Mouse (Mus musculus): ENCODE results near the gene Cdk2ap2.
"Not testable (repeated sequence)": the region's sequence is repeated elsewhere in the genome, so short reads cannot be mapped to it uniquely, and the experiment has no call there.

The Cdk2ap2 gene

GRCm38 (mm10) chr19:4068242-4068641 lies 28.7 kb upstream of the Cdk2ap2 start:
- not testable (repeated sequence) for DNase-seq (ENCODE audit: low spot score)

DNA sequence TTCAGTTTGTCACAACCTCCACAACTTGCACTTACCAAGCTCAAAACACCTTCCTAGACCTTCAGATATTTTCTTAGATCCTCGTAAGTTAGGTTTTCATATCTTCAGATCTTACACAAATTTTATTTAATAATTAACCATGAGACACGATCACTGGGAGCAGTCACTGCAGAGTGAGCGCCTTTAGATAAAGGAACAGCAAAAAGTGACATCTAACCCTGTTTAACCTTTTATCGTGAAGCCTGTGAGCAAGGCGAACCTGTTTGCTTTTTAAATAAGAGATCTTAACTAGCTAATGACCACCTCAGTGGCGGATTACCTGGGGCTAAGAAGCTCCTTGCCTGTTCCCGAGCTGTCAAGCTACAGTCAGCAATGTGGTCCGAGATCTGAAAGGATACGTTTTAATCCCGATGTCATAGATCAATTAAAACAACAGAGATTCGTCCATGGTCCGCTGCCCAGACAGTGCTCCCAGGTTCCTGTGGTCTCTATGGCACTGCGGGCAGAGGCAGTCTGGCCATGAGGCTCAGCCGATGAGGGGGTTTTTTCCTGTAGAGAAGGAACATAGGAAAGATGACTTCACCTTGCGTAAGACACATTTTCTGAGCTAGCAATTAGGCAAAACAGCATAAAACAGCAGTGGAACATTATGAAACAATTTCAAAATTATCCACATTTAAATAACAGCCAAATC lies 28.1 kb upstream of the Cdk2ap2 start:
- no peak for DNase-seq (ENCODE audit: low spot score)

DNA sequence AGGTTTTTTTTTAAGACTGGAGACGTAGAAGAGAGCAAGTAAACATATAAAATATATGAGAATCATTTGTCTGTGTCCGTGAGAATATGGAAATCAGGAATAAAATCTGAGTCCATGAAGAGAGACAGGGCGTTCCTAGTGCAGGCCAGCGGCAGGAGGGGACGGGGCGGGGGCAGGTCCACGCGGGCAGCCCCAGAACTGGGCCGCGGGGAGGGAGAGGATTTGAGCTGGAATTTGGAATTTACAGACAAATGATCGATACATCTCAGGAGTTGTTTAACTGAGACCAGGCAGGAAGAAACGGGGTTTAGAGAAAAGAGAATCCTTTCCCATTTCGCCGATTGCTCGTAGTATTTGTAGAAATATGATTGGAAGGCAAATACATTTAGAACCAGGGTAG lies 26.7 kb upstream of the Cdk2ap2 start:
- DNase-seq (ENCODE audit: low spot score): no peak

DNA sequence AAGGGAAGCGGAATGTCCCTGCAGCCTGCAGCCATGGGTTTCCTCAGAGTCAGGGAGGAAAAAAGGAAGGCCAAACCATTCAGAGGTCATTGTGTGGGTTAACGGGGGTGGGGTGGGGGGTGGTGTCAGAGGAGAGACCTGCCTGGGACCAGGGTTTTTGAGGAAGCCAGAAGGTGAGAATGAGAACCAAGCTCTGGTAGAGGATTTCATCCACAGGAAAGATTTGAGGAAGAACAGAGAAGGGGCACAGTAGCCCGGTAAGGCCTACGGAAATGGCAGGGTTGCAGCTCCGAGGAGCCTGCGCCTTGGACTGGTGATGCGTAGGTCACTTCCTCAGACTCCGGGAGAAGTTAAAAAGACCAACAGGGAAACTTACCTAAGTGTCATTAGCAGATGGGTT lies 26.2 kb upstream of the Cdk2ap2 start:
- DNase-seq (ENCODE audit: low spot score): no peak

GRCm38 (mm10) chr19:4071406-4071805 lies 25.6 kb upstream of the Cdk2ap2 start:
- no peak for DNase-seq (ENCODE audit: low spot score)

- DNase-seq (ENCODE audit: low spot score): no peak
Measured at GRCm38 (mm10) chr19:4072706-4073424, 24.1 kb upstream of the Cdk2ap2 start.

DNA sequence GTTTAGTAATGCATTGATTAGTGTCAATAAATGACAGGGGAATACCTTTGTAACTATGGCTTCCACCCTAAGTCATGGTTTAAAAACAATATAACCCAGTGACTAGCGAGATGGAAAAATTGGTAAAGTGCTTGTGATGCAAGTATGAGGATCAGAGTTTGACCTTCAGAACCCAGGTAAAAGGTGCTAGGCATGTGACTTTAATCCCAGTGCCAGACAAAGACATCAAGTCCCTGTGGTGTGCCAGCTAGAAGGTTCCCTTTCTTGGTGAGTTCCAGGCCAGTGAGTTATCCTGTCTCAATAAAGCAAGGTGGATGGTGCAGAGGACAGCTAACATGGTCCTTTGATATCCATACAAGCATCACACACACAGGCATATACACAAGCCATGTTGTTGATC lies 21.5 kb upstream of the Cdk2ap2 start:
- no peak for DNase-seq (ENCODE audit: low spot score)

DNA sequence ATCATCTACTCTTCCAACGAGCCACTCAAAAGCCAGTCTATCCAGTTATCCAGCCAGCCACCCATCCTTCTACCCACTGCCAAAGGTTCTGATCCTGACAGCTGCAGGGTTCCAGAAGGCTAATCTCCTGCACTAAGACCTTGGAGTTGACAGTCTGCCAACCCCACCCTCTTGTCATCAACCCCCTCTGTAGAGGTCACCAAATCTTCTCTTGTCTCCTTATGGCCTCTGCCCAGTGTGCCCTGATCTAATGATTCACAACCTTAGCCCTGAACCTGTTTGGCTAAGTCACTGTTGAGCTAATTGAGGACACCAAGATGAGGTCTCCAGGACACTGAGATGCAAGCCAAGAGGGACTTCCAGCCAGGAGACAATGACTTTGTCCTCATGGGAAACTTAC lies 17.4 kb upstream of the Cdk2ap2 start:
- no peak for DNase-seq (ENCODE audit: low spot score)

- DNase-seq (ENCODE audit: low spot score): no peak
Measured at GRCm38 (mm10) chr19:4080511-4081009, 16.4 kb upstream of the Cdk2ap2 start.

DNA sequence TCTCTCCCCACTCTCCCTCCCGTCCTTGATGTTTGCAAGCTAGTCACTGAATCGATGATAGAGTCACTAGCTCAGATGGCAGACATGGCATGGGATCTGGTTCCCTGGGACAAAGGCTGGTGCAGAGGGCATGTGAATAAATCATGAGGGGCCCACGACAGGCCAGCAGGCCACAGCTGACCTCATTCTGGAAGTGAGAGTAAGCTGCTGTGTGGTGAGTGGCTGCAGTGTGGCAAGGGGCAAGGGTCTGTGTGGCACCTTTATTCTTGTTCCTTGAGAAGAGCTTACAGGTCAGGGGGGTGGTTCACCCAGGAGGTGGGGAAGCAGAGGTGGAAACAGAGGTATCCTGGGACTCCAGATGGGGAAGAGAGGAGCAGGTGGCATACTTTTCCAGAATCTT lies 15.6 kb upstream of the Cdk2ap2 start, which contains the start of gene Cabp2:
Cabp2 (plus strand) TSS at position 185 of the 400 bp plus-strand sequence.
- no peak for DNase-seq (ENCODE audit: low spot score)

- no peak for DNase-seq (ENCODE audit: low spot score)
Measured at GRCm38 (mm10) chr19:4082219-4082965, 14.6 kb upstream of the Cdk2ap2 start.

GRCm38 (mm10) chr19:4083316-4083715 lies 13.7 kb upstream of the Cdk2ap2 start:
- no peak for DNase-seq (ENCODE audit: low spot score)

- DNase-seq (ENCODE audit: low spot score): no peak
Measured at GRCm38 (mm10) chr19:4083826-4084225, 13.2 kb upstream of the Cdk2ap2 start.

- no peak for DNase-seq (ENCODE audit: low spot score)
Measured at GRCm38 (mm10) chr19:4084984-4085383, 12.0 kb upstream of the Cdk2ap2 start.

DNA sequence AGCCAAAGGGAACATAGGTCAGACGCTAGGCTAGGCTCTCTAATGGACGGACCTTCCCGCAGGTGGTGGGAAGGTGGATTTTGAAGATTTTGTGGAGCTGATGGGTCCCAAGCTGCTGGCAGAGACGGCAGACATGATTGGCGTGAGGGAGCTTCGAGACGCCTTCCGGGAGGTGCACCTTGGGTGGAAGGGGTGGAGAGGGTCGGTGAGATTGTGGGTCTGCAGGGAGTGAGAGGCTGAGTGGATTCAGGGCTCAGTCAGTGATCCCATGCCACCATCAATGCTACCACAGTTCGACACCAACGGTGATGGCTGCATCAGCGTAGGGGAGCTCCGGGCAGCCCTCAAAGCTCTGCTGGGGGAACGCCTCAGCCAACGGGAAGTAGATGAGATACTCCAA lies 10.8 kb upstream of the Cdk2ap2 start:
- no peak for DNase-seq (ENCODE audit: low spot score)

GRCm38 (mm10) chr19:4087090-4087489 lies 9.9 kb upstream of the Cdk2ap2 start:
- DNase-seq (ENCODE audit: low spot score): no peak

DNA sequence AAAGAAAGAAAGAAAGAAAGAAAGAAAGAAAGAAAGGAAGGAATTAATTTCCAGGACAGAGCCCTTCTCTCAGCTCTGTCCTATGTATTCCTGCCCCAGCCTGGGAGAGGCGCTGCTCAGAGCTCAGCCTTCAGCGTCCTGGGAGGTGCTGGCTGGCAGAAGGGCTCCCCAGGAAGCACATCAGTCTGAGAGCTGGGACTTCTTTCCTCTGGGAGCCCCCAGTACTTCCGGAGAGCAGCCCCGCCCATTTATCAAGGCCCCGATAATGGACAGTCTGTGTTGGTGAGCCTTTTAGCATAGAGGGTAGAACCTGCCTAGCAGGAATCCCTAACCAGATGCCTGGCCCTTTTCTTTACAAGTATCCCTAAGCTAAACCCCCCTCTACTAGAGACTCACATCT lies 8.8 kb upstream of the Cdk2ap2 start:
- DNase-seq (ENCODE audit: low spot score): no peak

- no peak for DNase-seq (ENCODE audit: low spot score)
Measured at GRCm38 (mm10) chr19:4089128-4089527, 7.9 kb upstream of the Cdk2ap2 start.

GRCm38 (mm10) chr19:4090446-4090845 lies 6.5 kb upstream of the Cdk2ap2 start:
- DNase-seq (ENCODE audit: low spot score): no peak

- DNase-seq (ENCODE audit: low spot score): no peak
Measured at GRCm38 (mm10) chr19:4091383-4091782, 5.6 kb upstream of the Cdk2ap2 start.

- DNase-seq (ENCODE audit: low spot score): no peak
Measured at GRCm38 (mm10) chr19:4092750-4093149, 4.2 kb upstream of the Cdk2ap2 start.

- no peak for DNase-seq (ENCODE audit: low spot score)
Measured at GRCm38 (mm10) chr19:4093772-4094171, 3.2 kb upstream of the Cdk2ap2 start.

DNA sequence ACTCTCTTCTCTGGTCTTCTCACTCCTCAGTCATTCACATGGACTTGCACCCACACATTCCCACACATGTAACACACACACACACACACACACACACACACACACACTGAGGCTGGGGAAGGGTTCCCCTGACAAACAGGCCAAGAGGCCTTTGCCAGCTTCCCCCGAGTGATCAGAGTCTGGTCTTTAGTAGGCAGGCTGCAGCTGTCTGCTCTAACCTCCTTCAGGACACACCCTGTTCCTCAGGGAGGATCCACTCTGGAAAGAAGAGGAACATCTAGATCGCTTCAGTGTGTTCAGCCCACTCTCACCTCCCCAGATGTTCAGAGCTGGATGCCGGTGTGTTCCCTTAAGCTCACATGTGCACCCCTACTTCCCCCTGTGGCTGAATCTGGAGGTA lies 2.6 kb upstream of the Cdk2ap2 start:
- DNase-seq (ENCODE audit: low spot score): no peak
